Mouse (Mus musculus) ovary, postnatal 10 days (tissue): ENCODE measurements around the gene Wdr61.
A peak's percentile ranks its signal among the peaks of the same experiment; 100 is the strongest.

ENCODE experiments used
- DNase-seq: peaks from one replicate; pipeline ENCODE4 v3.0.0; 2022; ENCODE audit warnings: low spot score

Gene Wdr61

DNA sequence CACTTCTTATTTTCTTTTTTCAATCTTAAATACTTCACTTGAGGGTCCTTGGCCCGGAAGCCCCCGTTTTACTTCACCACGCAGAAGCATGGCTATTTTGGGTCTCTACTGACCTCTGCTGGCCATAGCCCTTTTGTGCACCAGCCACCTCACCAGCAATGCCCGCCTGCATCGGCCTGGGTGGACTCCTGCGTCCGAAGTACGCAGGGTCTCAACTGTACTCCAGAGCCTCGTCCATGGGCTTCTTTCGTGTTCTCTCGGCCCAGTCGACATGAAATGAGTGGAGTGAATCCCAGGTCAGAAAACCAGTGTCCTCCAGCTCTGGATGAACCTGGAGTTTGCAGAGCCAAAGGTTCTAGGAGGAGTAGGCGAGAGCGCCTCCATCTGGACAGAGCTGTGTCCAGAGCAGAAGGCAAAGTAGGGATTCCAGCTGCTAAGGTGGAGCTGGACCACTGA is 57.8 kb downstream of the Wdr61 start:
- DNase-seq, result peak; percentile 68

DNA sequence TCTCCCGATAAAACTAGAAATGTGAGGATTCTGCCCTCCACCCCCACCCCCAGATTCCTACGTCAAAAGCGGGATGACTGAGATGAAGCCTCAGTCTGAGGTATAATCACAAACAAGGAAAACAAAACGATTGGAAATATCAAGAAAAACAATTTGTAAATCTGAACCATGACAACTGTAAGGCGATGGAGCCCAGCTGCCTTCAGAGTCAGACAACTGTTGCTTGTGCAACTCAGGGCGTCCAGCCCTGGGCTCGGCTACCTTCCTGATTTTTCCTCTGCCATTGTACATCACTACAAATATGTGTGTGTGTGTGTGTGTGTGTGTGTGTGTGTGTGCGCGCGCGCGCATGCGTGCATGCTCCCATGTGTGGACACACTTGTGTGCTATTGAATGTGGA is 60.4 kb downstream of the Wdr61 start:
- no peak for DNase-seq

DNA sequence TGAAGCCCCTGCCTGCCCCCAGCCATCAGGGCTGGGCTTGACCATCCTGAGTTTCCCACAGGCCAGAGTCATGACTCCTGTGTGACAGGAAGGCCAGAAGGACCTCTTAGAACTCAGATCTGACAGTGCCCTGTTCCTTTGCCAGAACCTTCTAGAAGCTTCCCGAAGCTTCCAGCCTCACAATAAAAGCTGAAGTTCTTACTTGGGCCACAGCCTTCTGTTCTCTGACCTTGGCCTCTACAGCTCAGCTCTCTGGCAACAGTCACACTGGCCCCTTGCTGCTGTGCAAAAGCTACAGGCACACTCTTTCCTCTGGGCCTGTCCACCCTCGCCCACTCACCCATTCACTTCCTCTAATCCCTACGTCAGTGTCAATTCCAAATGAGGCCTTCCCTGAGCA is 62.4 kb downstream of the Wdr61 start:
- DNase-seq, result no peak

DNA sequence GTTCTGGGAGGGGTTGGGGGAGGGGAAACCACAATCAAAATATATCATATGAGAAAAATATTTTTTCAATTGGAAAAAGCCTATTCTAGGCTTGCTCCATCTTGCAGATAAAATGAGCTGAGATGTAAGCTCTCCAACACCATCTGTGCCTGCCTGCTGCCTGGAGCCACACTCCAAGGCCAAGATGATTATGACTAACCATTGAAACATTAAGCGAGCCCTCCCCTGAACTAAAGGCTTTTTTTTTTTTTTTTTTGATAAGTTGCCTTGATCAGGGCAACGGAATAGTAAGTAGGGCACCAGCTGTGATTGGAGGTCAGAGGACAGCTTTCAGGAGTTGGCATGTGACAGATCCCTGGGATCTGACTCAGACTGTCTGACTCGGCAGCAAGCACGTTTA is 65.9 kb downstream of the Wdr61 start:
- DNase-seq, result no peak

DNA sequence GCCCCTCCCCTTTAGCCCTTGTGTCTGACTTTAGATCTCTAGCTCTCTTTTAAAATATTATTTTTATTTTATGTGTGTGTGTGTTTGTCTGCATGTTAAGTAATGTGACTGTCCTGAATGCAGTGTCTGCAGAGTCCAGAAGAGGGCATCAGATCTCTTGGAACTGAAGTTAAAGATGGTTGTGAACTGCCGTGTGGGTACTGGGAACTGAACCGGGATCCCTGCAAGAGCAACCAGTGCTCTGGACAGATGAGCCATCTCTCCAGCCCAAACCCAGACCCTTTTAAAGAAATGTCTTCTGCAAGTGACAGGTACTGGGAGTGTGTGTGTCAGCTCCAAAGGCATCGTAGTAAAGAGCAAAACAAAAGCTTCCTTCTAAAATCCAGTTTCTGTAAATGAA is 68.2 kb downstream of the Wdr61 start:
- no peak for DNase-seq
